Comparison of ENCODE assay signal across 41 mouse cellular contexts in the genomic region with DNA sequence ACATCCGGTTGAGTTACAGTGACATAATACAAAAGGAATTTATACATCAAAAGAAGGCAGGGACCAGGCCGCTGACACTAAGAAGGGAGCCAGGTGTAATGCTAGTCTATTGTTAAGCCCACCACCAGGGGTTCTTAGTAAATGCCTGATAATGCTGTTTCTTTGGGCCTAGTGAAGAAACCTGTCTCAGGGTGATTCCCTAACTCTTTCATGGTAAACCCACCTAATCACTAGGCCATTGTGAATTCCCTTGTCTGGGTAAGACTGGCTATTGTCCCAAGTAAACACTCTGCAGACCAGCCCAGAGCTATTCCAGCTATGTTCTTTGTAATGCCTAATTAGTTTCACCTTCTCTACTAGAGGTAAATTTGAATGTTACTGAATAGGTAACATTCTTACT. TPM values are rescaled to one million over a fixed set of nuclear protein-coding genes. Genes with fewer than 3 reads are reported as not detected.
"Had no signal": no experiment of that assay in that cellular context is flagged by ENCODE, and none has a peak within 500 bp of the region (broad histone marks: within the 10 kb centered on the region; RNA-seq: fewer than 3 reads in every experiment).

No protein-coding gene starts in this region.

RNA-seq across cellular contexts. Expression of a gene that starts 13.9 kb away (rescaled TPM):
- total RNA-seq: heart, postnatal 10 days; heart, postnatal 14 days; heart, postnatal 25 days; heart, postnatal 36 days; heart, postnatal 4 days; hematopoietic stem cell, adult 5-6 weeks; hindbrain, postnatal 0 days; layer of hippocampus, adult 18-20 months; layer of hippocampus, adult 2 months; layer of hippocampus, adult 8-10 months; layer of hippocampus, postnatal 10 days; layer of hippocampus, postnatal 14 days; layer of hippocampus, postnatal 25 days; layer of hippocampus, postnatal 36 days; left cerebral cortex, adult 18-20 months; left cerebral cortex, adult 2 months; left cerebral cortex, adult 8-10 months had no signal
- polyA plus RNA-seq: heart, embryonic 12.5 days; heart, embryonic 13.5 days; heart, embryonic 14.5 days; heart, embryonic 16.5 days; heart, postnatal 0 days; hindbrain, embryonic 10.5 days; inflammation-experienced regulatory T-cells, adult 6 months; intestine, embryonic 14.5 days; intestine, embryonic 15.5 days; intestine, embryonic 16.5 days; intestine, postnatal 0 days; kidney, adult 2 months; kidney, embryonic 15.5 days; kidney, postnatal 0 days; large intestine, adult 2 months had no signal

RNA-seq across cellular contexts. Expression of a gene that starts 30.2 kb away (rescaled TPM):
- total RNA-seq: heart, postnatal 10 days; heart, postnatal 14 days; heart, postnatal 25 days; heart, postnatal 36 days; heart, postnatal 4 days; hematopoietic stem cell, adult 5-6 weeks; hindbrain, postnatal 0 days; layer of hippocampus, adult 18-20 months; layer of hippocampus, adult 2 months; layer of hippocampus, adult 8-10 months; layer of hippocampus, postnatal 10 days; layer of hippocampus, postnatal 14 days; layer of hippocampus, postnatal 25 days; layer of hippocampus, postnatal 36 days; left cerebral cortex, adult 18-20 months; left cerebral cortex, adult 2 months; left cerebral cortex, adult 8-10 months had no signal
- polyA plus RNA-seq: heart, embryonic 12.5 days; heart, embryonic 13.5 days; heart, embryonic 14.5 days; heart, embryonic 15.5 days; heart, embryonic 16.5 days; heart, postnatal 0 days; hindbrain, embryonic 10.5 days; hindbrain, embryonic 11.5 days; hindbrain, embryonic 12.5 days; hindbrain, embryonic 13.5 days; hindbrain, embryonic 14.5 days; hindbrain, embryonic 15.5 days; hindbrain, embryonic 16.5 days; inflammation-experienced regulatory T-cells, adult 6 months; intestine, embryonic 14.5 days; intestine, embryonic 15.5 days; intestine, embryonic 16.5 days; intestine, postnatal 0 days; kidney, adult 2 months; kidney, embryonic 14.5 days; kidney, embryonic 15.5 days; kidney, embryonic 16.5 days; kidney, postnatal 0 days; large intestine, adult 2 months had no signal
